Mouse (Mus musculus) cortical plate, adult 2 months (tissue): ENCODE measurements around the gene Cbr4. TPM values are rescaled to one million over a fixed set of nuclear protein-coding genes. Genes with fewer than 3 reads are reported as not detected.

ENCODE experiments used
- H3K27ac ChIP-seq: fragments of 200-500 bp; 2 replicates; pipeline ENCODE4 v1.5.1; 2012; ENCODE audit warnings: low read length, control low read depth, inconsistent platforms; ENCODE audit not compliant: insufficient read depth
- H3K4me1 ChIP-seq: fragments of 200-500 bp; 2 replicates; pipeline ENCODE4 v1.6.1; 2011; ENCODE audit warnings: low read length; ENCODE audit not compliant: control insufficient read depth, insufficient read depth
- H3K4me3 ChIP-seq: fragments of 200-500 bp; 2 replicates; pipeline ENCODE4 v1.5.1; 2011; ENCODE audit warnings: mild to moderate bottlenecking, low read length, control low read depth; ENCODE audit not compliant: insufficient read depth
- CTCF ChIP-seq: fragments of 200-500 bp; IDR thresholded peaks from 2 replicates; pipeline ENCODE4 v1.5.1; 2011; ENCODE audit warnings: mild to moderate bottlenecking, control low read depth, low read length; ENCODE audit not compliant: insufficient read depth; ENCODE audit errors: extremely low read depth
- POLR2A ChIP-seq: fragments of 200-500 bp; IDR thresholded peaks from 2 replicates; pipeline ENCODE4 v1.6.1; 2011; ENCODE audit warnings: mild to moderate bottlenecking, low read length, control low read depth; ENCODE audit not compliant: insufficient read depth; ENCODE audit errors: extremely low read depth
- polyA plus RNA-seq: library from polyadenylated mRNA; depleted of rRNA; stranded (reverse); fragments of >200 nt; gene quantifications from 2 replicates; pipeline ENCODE4 v1.2.3, GENCODE M21; 2012

Gene Cbr4
- polyA plus RNA-seq, 1 experiment = 19.3 TPM

GRCm38 (mm10) chr8:61480260-61480967 is 7.1 kb upstream of the Cbr4 start:
- Histone ChIP-seq H3K4me1 (no peaks in the 10 kb centered on the region), H3K27ac (no peak overlapping the region), H3K4me3 (no peak overlapping the region)
- TF ChIP-seq CTCF (no peak), POLR2A (no peak)

- no peak overlapping the region for H3K27ac ChIP-seq
- H3K4me1 ChIP-seq = 0 out of 2 replicates have a peak, but pooled peaks cover 1% of the 10 kb centered on the region
- no peak for TF ChIP-seq CTCF
- no peak for TF ChIP-seq POLR2A
- H3K4me3 ChIP-seq = peak overlapping the region; percentile 76; the same call in 1 of the 2 replicates
Measured at GRCm38 (mm10) chr8:61486923-61487529, 508 bp upstream of the Cbr4 start.

GRCm38 (mm10) chr8:61488631-61489030 is 1.1 kb downstream of the Cbr4 start:
- TF ChIP-seq POLR2A = no peak
- no peak for TF ChIP-seq CTCF
- 0 out of 2 replicates have a peak, but pooled peaks cover 1% of the 10 kb centered on the region for H3K4me1 ChIP-seq
- no peak overlapping the region; the same call in 1 of the 2 replicates for H3K4me3 ChIP-seq
- no peak overlapping the region for H3K27ac ChIP-seq

GRCm38 (mm10) chr8:61497110-61497509 is 9.6 kb downstream of the Cbr4 start:
- H3K27ac ChIP-seq = no peak overlapping the region
- H3K4me1 ChIP-seq = no peaks in the 10 kb centered on the region
- H3K4me3 ChIP-seq = no peak overlapping the region
- TF ChIP-seq POLR2A = no peak
- no peak for TF ChIP-seq CTCF

GRCm38 (mm10) chr8:61499035-61499434 is 11.5 kb downstream of the Cbr4 start:
- Histone ChIP-seq H3K4me1 (no peaks in the 10 kb centered on the region), H3K4me3 (no peak overlapping the region), H3K27ac (no peak overlapping the region)
- TF ChIP-seq POLR2A (no peak), CTCF (peak; percentile 53)

GRCm38 (mm10) chr8:61500914-61501313 is 13.4 kb downstream of the Cbr4 start:
- no peak overlapping the region for H3K27ac ChIP-seq
- H3K4me3 ChIP-seq = no peak overlapping the region
- TF ChIP-seq POLR2A (no peak), CTCF (no peak)
- H3K4me1 ChIP-seq = no peaks in the 10 kb centered on the region

- no peaks in the 10 kb centered on the region for H3K4me1 ChIP-seq
- H3K4me3 ChIP-seq = no peak overlapping the region
- TF ChIP-seq CTCF (no peak), POLR2A (no peak)
- H3K27ac ChIP-seq = no peak overlapping the region
Measured at GRCm38 (mm10) chr8:61502277-61502676, 14.7 kb downstream of the Cbr4 start.

- Histone ChIP-seq H3K27ac (no peak overlapping the region), H3K4me3 (peak overlapping the region; percentile 6; the same call in 1 of the 2 replicates), H3K4me1 (no peaks in the 10 kb centered on the region)
- TF ChIP-seq CTCF (no peak), POLR2A (no peak)
Measured at GRCm38 (mm10) chr8:61515110-61515930, 27.8 kb downstream of the Cbr4 start.

- TF ChIP-seq POLR2A (0 out of 2 replicates have a peak, but pooled peaks have one; percentile 40), CTCF (peak; percentile 89)
- H3K4me1 ChIP-seq = no peaks in the 10 kb centered on the region
- no peak overlapping the region for H3K27ac ChIP-seq
- H3K4me3 ChIP-seq = peak overlapping the region; percentile 6; the same call in 1 of the 2 replicates
Measured at GRCm38 (mm10) chr8:61515931-61516744, 28.6 kb downstream of the Cbr4 start.
